Mouse (Mus musculus): ENCODE results near the gene Siah1b. TPM values are rescaled to one million over a fixed set of nuclear protein-coding genes. Genes with fewer than 3 reads are reported as not detected.

Gene Siah1b
- polyA plus RNA-seq (2012; ENCODE audit: low replicate concordance): 3.5 and 3.9 TPM in 2 replicates

GRCm38 (mm10) chrX:164076040-164076775 lies at the start of gene Siah1b:
Siah1b (minus strand) TSS chrX:164076493.

DNA sequence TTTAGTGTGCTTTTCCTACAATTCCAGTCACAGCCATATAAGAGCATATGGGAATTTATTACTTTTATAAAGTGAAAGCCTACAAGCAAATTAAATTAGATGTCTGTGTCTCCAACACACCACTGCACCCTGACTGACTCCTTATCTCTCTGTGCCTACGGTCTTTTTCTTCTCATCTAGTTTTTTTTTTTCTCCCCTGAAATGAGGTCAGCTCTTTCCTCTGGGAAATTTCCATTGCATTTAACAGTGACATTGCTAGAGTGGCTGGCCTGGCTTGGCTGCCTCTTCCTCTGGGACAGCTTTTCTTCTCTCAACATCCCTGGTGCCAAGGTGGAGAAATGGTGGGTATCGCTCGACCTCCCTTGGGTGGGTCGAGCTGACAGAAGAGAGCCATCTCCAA lies 12.3 kb upstream of the Siah1b start, which contains the start of gene Cltrn:
TSS of gene Cltrn (plus strand) at position 249 of the 400 bp plus-strand sequence.

GRCm38 (mm10) chrX:164027607-164028289 lies 48.5 kb downstream of the Siah1b start, which contains the start of gene Car5b:
Car5b (minus strand) TSS chrX:164027997.

Other genes with a start within 250 kb of the Siah1b start
- gene Ap1s2, start 167.5 kb downstream of the Siah1b start, polyA plus RNA-seq (2012; ENCODE audit: low replicate concordance): 20.4 and 32.9 TPM in 2 replicates
- 25.4 and 30.3 TPM in 2 replicates for gene Zrsr2, start 117.8 kb downstream of the Siah1b start, polyA plus RNA-seq (2012; ENCODE audit: low replicate concordance)
- 0.08 and 0.11 TPM in 2 replicates for gene Car5b, start 48.5 kb downstream of the Siah1b start, polyA plus RNA-seq (2012; ENCODE audit: low replicate concordance)
- gene Cltrn, start 12.3 kb upstream of the Siah1b start, polyA plus RNA-seq (2012; ENCODE audit: low replicate concordance): not detected in 2 replicates
- gene Ace2, start 62.8 kb upstream of the Siah1b start, polyA plus RNA-seq (2012; ENCODE audit: low replicate concordance): not detected in 2 replicates
- 0.09 and 0.28 TPM in 2 replicates for gene Bmx, start 181.7 kb upstream of the Siah1b start, polyA plus RNA-seq (2012; ENCODE audit: low replicate concordance)
- gene Pir, start 192.9 kb upstream of the Siah1b start, polyA plus RNA-seq (2012; ENCODE audit: low replicate concordance): 0.25 and 5.9 TPM in 2 replicates